Comparison of ENCODE assay signal across 10 mouse cellular contexts in genomic region chr2:166521878-166522611, GRCm38 (mm10).
DNase-seq lines count a peak whose midpoint lies in the region; ATAC-seq and TF ChIP-seq lines count a peak whose summit lies in the region.
"Had no signal": no experiment of that assay in that cellular context is flagged by ENCODE, and none has a peak within 500 bp of the region (broad histone marks: within the 10 kb centered on the region; RNA-seq: fewer than 3 reads in every experiment).

No protein-coding gene starts in this region.

- no peaks in the 10 kb centered on the region for H3K9me3 ChIP-seq in liver, embryonic 11.5 days (ENCODE audit: control insufficient read depth, low read length)
- no peaks in the 10 kb centered on the region for H3K9me3 ChIP-seq in forebrain, postnatal 0 days (ENCODE audit: low read length)
- H3K9me3 ChIP-seq in midbrain, embryonic 13.5 days, result no peaks in the 10 kb centered on the region

- TF ChIP-seq CTCF in liver, adult 2 months (IDR thresholded peaks at IDR 0.05; ENCODE audit: low read depth, low read length), result no peak
- TF ChIP-seq CTCF in forebrain, postnatal 0 days (IDR thresholded peaks at IDR 0.05; ENCODE audit: low read depth), result no peak
- TF ChIP-seq CTCF in thymus, adult 2 months (IDR thresholded peaks at IDR 0.05; ENCODE audit: borderline replicate concordance, control insufficient read depth, extremely low read depth, insufficient read depth, low read length, poor library complexity), result no peak

- H3K27me3 ChIP-seq in liver, adult 2 months (ENCODE audit: control insufficient read depth, insufficient read depth, low read length), result no peaks in the 10 kb centered on the region
- H3K27me3 ChIP-seq in liver, embryonic 11.5 days (replicated peaks; ENCODE audit: control insufficient read depth, insufficient read depth, low read length), result no peaks in the 10 kb centered on the region
- peaks cover 14% of the 10 kb centered on the region; the same call in 1 of the 2 replicates for H3K27me3 ChIP-seq in forebrain, postnatal 0 days (ENCODE audit: insufficient read depth, low read length)
- peaks cover 24% of the 10 kb centered on the region for H3K27me3 ChIP-seq in midbrain, embryonic 13.5 days
- no peaks in the 10 kb centered on the region for H3K27me3 ChIP-seq in thymus, adult 2 months (ENCODE audit: control insufficient read depth, insufficient read depth, low read length)

- no peak for TF ChIP-seq POLR2A in liver, adult 2 months (IDR thresholded peaks at IDR 0.05; ENCODE audit: extremely low read depth, insufficient read depth, low read length)
- TF ChIP-seq POLR2A in thymus, adult 2 months (IDR thresholded peaks at IDR 0.05; ENCODE audit: control insufficient read depth, extremely low read depth, insufficient read depth, low read length, poor library complexity), result no peak

- ATAC-seq in liver, embryonic 11.5 days (replicated peaks; ENCODE audit: low FRiP score), result no peak
- ATAC-seq in forebrain, postnatal 0 days, result no peak
- ATAC-seq in midbrain, embryonic 13.5 days, result no peak

- no peaks in the 10 kb centered on the region for H3K79me2 ChIP-seq in liver, adult 2 months (ENCODE audit: control insufficient read depth, insufficient read depth, low read length)

- intact Hi-C loops in heart, postnatal 10 days (cut with DNase I), result loop anchor here (5.0 kb wide), 1 partner anchor 95 kb away; no protein-coding TSS in a partner anchor

- DNase-seq in liver, adult 2 months (ENCODE audit: extremely low read depth, low read depth, low spot score), result peak; percentile 39
- no peak for DNase-seq in liver, embryonic 11.5 days (ENCODE audit: low spot score)
- no peak for DNase-seq in forebrain, postnatal 0 days
- peak; percentile 78 for DNase-seq in heart, postnatal 10 days
- no peak for DNase-seq in right cerebral cortex, postnatal 36 days (ENCODE audit: low spot score in 2 of 2)
- DNase-seq in thymus, adult 2 months, result no peak
- DNase-seq in urinary bladder, adult 2 months (ENCODE audit: low spot score), result no peak
- DNase-seq: adrenal gland, postnatal 36 days; thymus, adult 18-20 months had no signal

- WGBS in liver, adult 2 months, result 54% methylated on average over 16 of the region's 16 CpGs
- WGBS in liver, embryonic 11.5 days, result 47% methylated on average over 16 of the region's 16 CpGs
- WGBS in forebrain, postnatal 0 days, result 31% methylated on average over 16 of the region's 16 CpGs
- whole genome bisulfite sequencing in midbrain, embryonic 13.5 days, result 27% methylated on average over 16 of the region's 16 CpGs
- 77% methylated on average over 16 of the region's 16 CpGs for WGBS in thymus, adult 2 months

- H3K4me1 ChIP-seq in liver, adult 2 months (ENCODE audit: control insufficient read depth, insufficient read depth, low read length), result no peaks in the 10 kb centered on the region
- H3K4me1 ChIP-seq in liver, embryonic 11.5 days (replicated peaks; ENCODE audit: control insufficient read depth, insufficient read depth, low read length), result no peaks in the 10 kb centered on the region; the same call in 1 of the 2 replicates
- peaks cover 13% of the 10 kb centered on the region for H3K4me1 ChIP-seq in forebrain, postnatal 0 days (ENCODE audit: insufficient read depth)
- H3K4me1 ChIP-seq in midbrain, embryonic 13.5 days (replicated peaks), result peaks cover 32% of the 10 kb centered on the region
- peaks cover 31% of the 10 kb centered on the region for H3K4me1 ChIP-seq in thymus, adult 2 months (replicated peaks; ENCODE audit: control insufficient read depth, insufficient read depth, low read length)

- no peak overlapping the region for H3K4me3 ChIP-seq in liver, adult 2 months (ENCODE audit: insufficient read depth, low read depth, low read length)
- H3K4me3 ChIP-seq in liver, embryonic 11.5 days (ENCODE audit: low read depth, low read length), result no peak overlapping the region
- H3K4me3 ChIP-seq in forebrain, postnatal 0 days (ENCODE audit: low read depth, low read length), result no peak overlapping the region
- H3K4me3 ChIP-seq in midbrain, embryonic 13.5 days (replicated peaks), result no peak overlapping the region
- H3K4me3 ChIP-seq in thymus, adult 2 months (ENCODE audit: control insufficient read depth, insufficient read depth, low read length), result no peak overlapping the region

- no peak overlapping the region for H3K9ac ChIP-seq in liver, adult 2 months (ENCODE audit: low read depth, low read length)
- H3K9ac ChIP-seq in liver, embryonic 11.5 days (ENCODE audit: low read depth, low read length), result no peak overlapping the region
- H3K9ac ChIP-seq in forebrain, postnatal 0 days, result no peak overlapping the region
- H3K9ac ChIP-seq in midbrain, embryonic 13.5 days (replicated peaks), result no peak overlapping the region

- H3K4me2 ChIP-seq in liver, embryonic 11.5 days, result no peak overlapping the region
- H3K4me2 ChIP-seq in forebrain, postnatal 0 days (ENCODE audit: low read depth), result 0 out of 2 replicates have a peak overlapping the region, but pooled peaks have one; percentile 2
- peak overlapping the region; percentile 3; the same call in 1 of the 2 replicates for H3K4me2 ChIP-seq in midbrain, embryonic 13.5 days (replicated peaks)

- H3K36me3 ChIP-seq in liver, adult 2 months (ENCODE audit: control insufficient read depth, insufficient read depth, low read length), result no peaks in the 10 kb centered on the region
- no peaks in the 10 kb centered on the region for H3K36me3 ChIP-seq in liver, embryonic 11.5 days (ENCODE audit: control insufficient read depth, insufficient read depth, low read length)
- no peaks in the 10 kb centered on the region for H3K36me3 ChIP-seq in forebrain, postnatal 0 days (ENCODE audit: insufficient read depth)
- H3K36me3 ChIP-seq in midbrain, embryonic 13.5 days, result no peaks in the 10 kb centered on the region
- H3K36me3 ChIP-seq in thymus, adult 2 months (ENCODE audit: control insufficient read depth, insufficient read depth, low read length), result no peaks in the 10 kb centered on the region

- no peak overlapping the region for H3K27ac ChIP-seq in liver, adult 2 months (replicated peaks; ENCODE audit: insufficient read depth, low read depth, low read length)
- no peak overlapping the region for H3K27ac ChIP-seq in liver, embryonic 11.5 days (ENCODE audit: low read depth, low read length)
- H3K27ac ChIP-seq in forebrain, postnatal 0 days (ENCODE audit: low read depth, low read length), result 0 out of 2 replicates have a peak overlapping the region, but pooled peaks have one; percentile 5
- peak overlapping the region; percentile 66 for H3K27ac ChIP-seq in midbrain, embryonic 13.5 days
- no peak overlapping the region for H3K27ac ChIP-seq in thymus, adult 2 months (ENCODE audit: control insufficient read depth, insufficient read depth, low read length)

Comparison
In these comparisons a context has a peak if more than half of its experiments do, and no peak if none do; other contexts are left out.
1. DNase-seq: peak in liver, adult 2 months (single experiment) and heart, postnatal 10 days (2 of 2); none in liver, embryonic 11.5 days (single experiment), forebrain, postnatal 0 days (single experiment), right cerebral cortex, postnatal 36 days (0 of 2), thymus, adult 2 months (single experiment) and urinary bladder, adult 2 months (single experiment).
2. H3K27ac ChIP-seq: peak in forebrain, postnatal 0 days (single experiment) and midbrain, embryonic 13.5 days (single experiment); none in liver, adult 2 months (single experiment), liver, embryonic 11.5 days (single experiment) and thymus, adult 2 months (single experiment).